Mouse (Mus musculus): Measurements from ENCODE around the gene Slc8a1.

- TF ChIP-seq CTCF (IDR thresholded peaks at IDR 0.05; ENCODE audit: extremely low read depth, insufficient read depth, insufficient read length, insufficient replicate concordance) (no peak), POLR2A (IDR thresholded peaks at IDR 0.05; ENCODE audit: low read depth, low read length) (no peak)
Observed at GRCm38 (mm10) chr17:81383461-81383860, 354.7 kb downstream of the Slc8a1 start.

Data from spleen, adult 2 months (tissue).